Mouse (Mus musculus) liver, adult 2 months (tissue): ENCODE measurements around the gene Plch2.

Source experiments
- CTCF ChIP-seq: fragments of 200-500 bp; IDR thresholded peaks from 2 replicates; pipeline ENCODE4 v1.5.1; 2011; ENCODE audit warnings: low read depth, low read length, control low read depth
- POLR2A ChIP-seq: fragments of 200-500 bp; IDR thresholded peaks from 2 replicates; pipeline ENCODE4 v1.6.1; 2011; ENCODE audit warnings: low read length, control low read depth; ENCODE audit not compliant: insufficient read depth; ENCODE audit errors: extremely low read depth

DNA sequence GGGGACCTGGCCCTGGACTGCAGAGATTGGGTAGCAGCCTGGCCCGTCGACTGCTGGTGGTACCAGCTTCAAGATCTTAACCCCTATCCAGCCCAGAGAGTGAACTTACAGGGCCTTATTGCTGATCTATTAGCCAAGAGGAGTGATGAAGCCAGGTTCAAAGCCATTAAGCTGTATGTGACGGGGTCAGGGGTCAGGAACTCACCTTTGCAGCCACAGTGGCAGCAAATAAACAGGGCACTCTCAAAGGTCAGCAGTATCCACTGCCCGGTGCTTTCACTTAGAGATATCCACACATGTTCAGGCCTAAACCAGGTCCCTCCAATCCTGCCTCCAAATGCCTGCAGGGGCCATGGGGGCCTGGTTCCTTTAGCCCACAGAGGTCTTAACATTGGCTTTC lies 41.0 kb downstream of the Plch2 start:
- TF ChIP-seq POLR2A = no peak
- no peak for TF ChIP-seq CTCF
